Mouse (Mus musculus) ES-E14 (cell line): ENCODE measurements around the gene Taok3.

ENCODE experiments used
- CHD2 ChIP-seq: IDR thresholded peaks from 2 replicates; pipeline ENCODE4 v1.6.1; 2014; ENCODE audit warnings: mild to moderate bottlenecking, low read depth, low read length, inconsistent platforms
- MAFK ChIP-seq: IDR thresholded peaks from 2 replicates; pipeline ENCODE4 v1.6.1; 2014; ENCODE audit warnings: mild to moderate bottlenecking, low read depth, low read length, inconsistent platforms; ENCODE audit not compliant: insufficient read depth
- ZC3H11A ChIP-seq: IDR thresholded peaks from 2 replicates; pipeline ENCODE4 v1.6.1; 2012; ENCODE audit warnings: low read depth, mild to moderate bottlenecking, inconsistent platforms, low read length, borderline replicate concordance
- ZNF384 ChIP-seq: IDR thresholded peaks from 2 replicates; pipeline ENCODE4 v1.6.1; 2012; ENCODE audit warnings: low read depth, low read length, inconsistent platforms

DNA sequence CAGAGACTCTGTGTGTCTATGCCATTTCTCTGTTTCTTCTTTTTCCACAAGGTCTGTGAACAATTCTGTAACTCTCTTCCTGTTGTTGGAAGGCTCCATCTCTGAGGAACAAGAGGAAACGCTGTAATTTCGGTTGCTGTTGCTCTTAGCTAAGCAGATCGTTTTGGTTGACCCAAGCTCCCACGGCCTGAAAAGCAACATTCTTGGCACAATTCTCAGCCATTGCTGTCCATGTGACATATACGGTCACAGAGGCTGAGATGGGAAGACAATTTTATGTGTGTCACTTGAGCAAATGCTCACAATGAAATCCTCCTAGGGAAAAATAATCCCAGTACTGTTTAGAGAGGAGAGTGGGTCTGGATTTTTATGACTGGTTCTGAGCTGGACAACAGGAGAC is 62.0 kb downstream of the Taok3 start:
- TF ChIP-seq CHD2 (no peak), ZC3H11A (no peak), MAFK (no peak), ZNF384 (no peak)
